Mouse (Mus musculus) neutrophil, adult 65 days (primary cell): ENCODE data around the gene Med12. TPM values are rescaled to one million over a fixed set of nuclear protein-coding genes. Genes with fewer than 3 reads are reported as not detected.

Experiments used
- total RNA-seq: library from RNA; stranded (reverse); gene quantifications from 2 replicates; pipeline ENCODE4 v1.2.4, GENCODE M21; 2023

Med12 gene
- total RNA-seq: 56.6 and 59.5 TPM in 2 replicates

DNA sequence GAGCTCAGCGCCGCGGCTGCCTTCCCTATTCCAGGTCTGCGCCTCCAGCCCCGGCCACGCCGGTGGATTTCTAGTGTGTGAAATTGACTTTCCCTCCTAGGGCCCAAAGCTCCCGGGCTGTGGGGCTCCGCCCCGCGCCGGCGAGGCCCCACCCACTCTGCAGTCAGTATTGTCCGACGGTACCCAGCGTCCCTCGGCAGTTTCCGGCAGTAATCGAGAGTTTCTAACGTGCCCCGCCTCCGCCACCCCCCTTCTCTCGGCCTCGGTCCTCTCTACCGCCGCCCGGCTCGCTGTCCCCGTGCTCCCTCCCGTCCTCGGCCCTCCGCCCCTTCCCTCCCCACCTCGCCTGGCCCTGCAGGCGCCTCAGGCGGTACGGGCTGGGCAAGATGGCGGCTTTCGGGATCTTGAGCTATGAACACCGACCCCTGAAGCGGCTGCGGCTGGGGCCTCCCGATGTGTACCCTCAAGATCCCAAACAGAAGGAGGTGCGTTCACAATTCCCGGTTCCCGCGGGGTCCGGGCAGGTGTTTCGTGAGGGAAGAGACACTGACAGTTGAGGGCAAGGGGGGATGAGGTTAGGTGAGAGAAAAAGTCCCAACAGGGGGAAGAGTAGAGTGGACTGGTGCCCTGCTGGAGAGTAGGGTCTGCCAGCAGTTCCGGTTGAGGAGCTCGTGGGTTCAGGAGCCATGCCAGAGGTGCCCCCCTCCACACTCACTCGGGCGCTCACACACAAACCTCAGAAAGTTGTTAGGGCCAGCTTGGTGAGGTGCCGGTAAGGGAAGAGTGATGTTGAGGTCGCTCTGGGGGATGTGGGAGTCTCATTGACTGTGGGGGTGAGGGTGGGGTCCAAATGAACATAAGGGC is at the start of gene Med12:
TSS of gene Med12 (plus strand) at position 156 of the 864 bp plus-strand sequence.

DNA sequence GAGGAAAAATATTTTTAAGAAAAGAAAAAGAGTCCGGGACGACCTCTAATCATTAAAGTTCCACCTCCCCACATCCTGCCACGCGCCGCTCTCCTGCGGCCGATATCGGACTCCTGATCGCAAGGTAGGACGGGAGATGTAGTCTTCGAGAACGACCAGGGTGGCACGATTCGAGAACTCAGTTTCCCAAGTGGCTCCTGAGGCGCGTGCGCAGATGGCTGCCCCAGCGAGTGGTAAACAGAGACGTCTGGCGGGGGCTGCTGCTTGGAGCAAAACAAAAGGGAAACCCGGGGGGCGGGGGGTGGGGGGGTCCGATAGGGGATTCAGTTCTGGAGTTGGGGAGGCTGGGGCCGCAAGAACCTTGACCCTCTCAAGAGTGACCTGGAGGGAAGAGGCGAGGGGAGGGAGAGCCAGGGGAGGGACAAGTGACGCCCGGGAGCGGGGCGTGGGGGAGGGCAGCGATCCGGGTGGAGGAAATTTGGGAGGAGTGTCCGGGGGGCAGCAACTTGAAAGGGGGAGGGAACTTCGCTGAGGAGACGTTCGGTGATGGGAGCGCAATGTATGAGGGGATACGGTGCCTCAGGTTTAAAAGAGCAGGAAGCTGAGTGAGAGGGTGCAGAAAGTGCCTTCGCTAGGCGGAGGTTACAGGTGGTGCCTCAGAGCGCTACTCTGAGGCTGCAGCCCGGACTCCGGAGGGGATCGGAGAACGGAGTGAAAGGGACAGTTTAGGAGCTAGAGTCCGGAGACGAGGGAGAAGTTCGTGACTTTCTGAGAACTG is 19.7 kb upstream of the Med12 start, which contains the start of gene Foxo4:
TSS of gene Foxo4 (plus strand) at position 577 of the 778 bp plus-strand sequence.

DNA sequence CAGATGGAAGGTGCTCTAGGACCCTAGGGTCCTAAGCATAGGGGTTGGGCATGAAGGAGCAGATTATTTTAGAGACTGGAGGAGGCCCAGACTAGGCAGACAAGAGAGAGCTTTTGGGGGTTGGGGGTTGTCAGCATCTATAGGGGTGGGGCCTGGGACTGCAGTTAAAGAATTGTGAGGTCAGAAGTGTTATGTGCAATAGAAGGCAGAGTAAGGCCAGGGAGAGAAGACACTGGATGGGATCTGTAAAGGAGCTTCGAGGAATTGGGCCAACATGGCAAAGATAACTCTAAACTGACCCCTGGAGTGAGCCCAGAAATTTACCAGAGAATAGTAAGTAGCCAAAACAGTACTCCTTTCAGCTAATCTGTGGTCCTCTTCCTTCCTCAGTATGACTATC is 9.9 kb upstream of the Med12 start, which contains the start of gene Gm614:
TSS of gene Gm614 (minus strand) at position 101 of the 400 bp plus-strand sequence.

DNA sequence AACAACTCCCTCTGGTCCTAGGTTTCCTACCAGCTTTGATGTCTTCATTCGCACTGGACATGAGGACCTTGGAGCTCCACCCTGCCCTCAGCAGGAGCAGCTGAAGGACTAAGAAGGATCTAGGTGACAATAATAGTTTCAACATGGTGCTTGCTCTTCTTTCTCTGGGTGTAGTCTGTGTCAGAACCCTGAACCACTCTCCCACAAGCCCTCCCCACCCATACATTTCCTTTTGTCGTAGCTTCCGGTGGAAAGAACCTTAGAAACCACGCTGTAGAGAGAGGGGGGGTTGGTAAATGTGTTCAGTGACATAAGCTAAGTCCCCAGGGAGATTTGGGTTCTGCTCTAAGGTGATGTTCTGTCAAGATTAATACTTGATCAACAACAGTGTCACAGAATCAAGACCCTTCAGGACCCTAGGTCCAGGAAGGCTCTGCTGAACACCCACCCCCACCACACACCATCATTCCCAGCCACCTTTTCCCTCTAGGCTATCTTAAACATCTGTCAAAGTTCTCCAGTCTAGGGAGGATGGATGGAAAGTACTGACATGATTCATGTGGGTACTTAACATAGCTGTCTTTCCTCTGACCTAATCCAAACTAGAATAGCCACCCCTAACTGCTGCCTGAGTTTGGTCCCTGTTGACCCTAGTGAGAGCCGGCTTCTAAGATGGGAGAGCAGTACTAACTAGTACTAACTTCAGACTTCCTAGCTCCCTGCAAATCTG is 5.6 kb upstream of the Med12 start, which contains the start of gene Il2rg:
TSS of gene Il2rg (minus strand) at position 231 of the 730 bp plus-strand sequence.

DNA sequence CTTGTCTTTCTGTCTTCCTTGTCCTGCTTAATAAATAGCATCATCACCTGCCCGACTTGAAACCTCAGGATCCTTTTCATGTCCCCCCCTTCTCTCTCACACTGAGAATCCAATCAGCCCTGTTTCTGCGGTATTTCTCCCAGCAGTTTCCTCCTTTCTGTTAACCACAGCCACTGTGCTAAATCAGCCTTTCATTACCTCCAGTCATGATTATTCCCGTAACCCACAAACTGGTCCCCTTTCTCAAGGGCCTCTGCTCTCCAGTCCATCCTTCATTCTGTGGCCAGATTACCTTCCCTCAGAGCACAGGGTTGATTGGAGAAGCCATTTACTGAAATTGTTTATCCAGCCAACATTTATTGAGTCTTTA is 5.1 kb upstream of the Med12 start, which contains the start of gene Gm20489:
TSS of gene Gm20489 (minus strand) at position 269 of the 370 bp plus-strand sequence.

DNA sequence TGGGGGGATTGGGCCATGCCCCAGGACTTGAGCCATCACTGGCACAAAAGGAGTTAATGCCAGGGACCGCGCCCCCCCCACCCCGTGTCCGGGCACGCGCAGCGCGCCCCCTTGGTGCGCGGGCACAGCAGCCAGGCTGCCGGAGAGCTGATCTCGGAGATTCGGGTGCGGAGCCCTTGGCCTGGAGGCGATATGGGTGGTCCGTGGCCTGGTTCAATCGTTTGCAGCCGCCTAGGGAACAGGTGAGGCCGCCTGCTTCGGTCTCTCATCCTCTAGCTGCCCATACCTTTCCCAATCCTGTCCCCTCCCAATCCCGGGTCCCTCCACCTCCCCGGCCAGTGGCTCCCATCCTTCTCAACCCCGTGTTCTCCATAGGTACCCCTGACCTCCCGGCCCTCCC is 25.2 kb downstream of the Med12 start, which contains the start of gene Nlgn3:
TSS of gene Nlgn3 (plus strand) at position 114 of the 400 bp plus-strand sequence.

Other genes starting within 250 kb of the Med12 start
- gene Tex11, start 214.4 kb upstream of the Med12 start, total RNA-seq: not detected in 2 replicates
- gene Slc7a3, start 188.0 kb upstream of the Med12 start, total RNA-seq: not detected in 2 replicates
- gene Snx12, start 51.5 kb upstream of the Med12 start, total RNA-seq: 33.0 and 37.9 TPM in 2 replicates
- 21.4 and 28.5 TPM in 2 replicates for gene Foxo4, start 19.5 kb upstream of the Med12 start, total RNA-seq
- 8.1 and 8.9 TPM in 2 replicates for gene Gm614, start 10.0 kb upstream of the Med12 start, total RNA-seq
- 40.3 and 49.8 TPM in 2 replicates for gene Il2rg, start 5.8 kb upstream of the Med12 start, total RNA-seq
- not detected in 2 replicates for gene Gm20489, start 5.0 kb upstream of the Med12 start, total RNA-seq
- gene Nlgn3, start 25.1 kb downstream of the Med12 start, total RNA-seq: 0.09 TPM in 1 of 2 replicates, not detected in the other
- not detected in 2 replicates for gene Gjb1, start 102.3 kb downstream of the Med12 start, total RNA-seq
- gene Zmym3, start 146.8 kb downstream of the Med12 start, total RNA-seq: 11.6 and 21.1 TPM in 2 replicates
- 128 and 131 TPM in 2 replicates for gene Nono, start 155.3 kb downstream of the Med12 start, total RNA-seq
- gene Itgb1bp2, start 175.1 kb downstream of the Med12 start, total RNA-seq: 0.29 TPM in 1 of 2 replicates, not detected in the other